Mouse (Mus musculus) stomach, postnatal 0 days (tissue): Measurements from ENCODE around the gene Fam189b.

Experiments used
- CTCF ChIP-seq: IDR thresholded peaks from 2 replicates; pipeline ENCODE4 v1.5.1; 2016; ENCODE audit warnings: antibody characterized with exemption, low read depth, mild to moderate bottlenecking, moderate library complexity
- EP300 ChIP-seq: optimal IDR thresholded peaks from 2 replicates; pipeline ENCODE3; 2016; ENCODE audit warnings: antibody characterized with exemption

- TF ChIP-seq CTCF (no peak), EP300 (no peak)
Measured at GRCm38 (mm10) chr3:89224796-89225195, 41.9 kb downstream of the Fam189b start.
